In genomic region chr14:8365833-8366232, GRCm38 (mm10) we compare ENCODE assay signal across 29 mouse cellular contexts. TPM values are rescaled to one million over a fixed set of nuclear protein-coding genes. Genes with fewer than 3 reads are reported as not detected.
"Had no signal": no experiment of that assay in that cellular context is flagged by ENCODE, and none has a peak within 500 bp of the region (broad histone marks: within the 10 kb centered on the region; RNA-seq: fewer than 3 reads in every experiment).

No protein-coding gene starts in this region.

- H3K27me3 ChIP-seq: hindbrain, embryonic 15.5 days; kidney, embryonic 15.5 days; limb, embryonic 12.5 days; limb, embryonic 15.5 days; liver, embryonic 12.5 days; liver, embryonic 15.5 days; lung, embryonic 15.5 days; megakaryocyte, embryonic 14.5 days; midbrain, embryonic 12.5 days; midbrain, embryonic 15.5 days; neural tube, embryonic 13.5 days had no signal

- H3K4me2 ChIP-seq: hindbrain, embryonic 15.5 days; kidney, embryonic 15.5 days; limb, embryonic 12.5 days; limb, embryonic 15.5 days; liver, embryonic 12.5 days; liver, embryonic 15.5 days; lung, embryonic 15.5 days; midbrain, embryonic 12.5 days; midbrain, embryonic 15.5 days; neural tube, embryonic 13.5 days had no signal

- ATAC-seq: liver, embryonic 12.5 days; midbrain, embryonic 15.5 days had no signal

- H3K27ac ChIP-seq: hindbrain, embryonic 15.5 days; kidney, embryonic 15.5 days; limb, embryonic 12.5 days; limb, embryonic 15.5 days; liver, embryonic 12.5 days; liver, embryonic 15.5 days; lung, embryonic 15.5 days; midbrain, embryonic 12.5 days; midbrain, embryonic 15.5 days; neural tube, embryonic 13.5 days had no signal

- H3K9ac ChIP-seq: hindbrain, embryonic 15.5 days; kidney, embryonic 15.5 days; limb, embryonic 12.5 days; limb, embryonic 15.5 days; liver, embryonic 12.5 days; liver, embryonic 15.5 days; lung, embryonic 15.5 days; midbrain, embryonic 12.5 days; midbrain, embryonic 15.5 days; neural tube, embryonic 13.5 days had no signal

- H3K4me3 ChIP-seq: hindbrain, embryonic 15.5 days; kidney, embryonic 15.5 days; limb, embryonic 12.5 days; limb, embryonic 15.5 days; liver, embryonic 12.5 days; liver, embryonic 15.5 days; lung, embryonic 15.5 days; megakaryocyte, embryonic 14.5 days; midbrain, embryonic 12.5 days; midbrain, embryonic 15.5 days; myocyte; neural tube, embryonic 13.5 days had no signal

- H3K4me1 ChIP-seq: limb, embryonic 15.5 days; liver, embryonic 12.5 days; liver, embryonic 15.5 days; megakaryocyte, embryonic 14.5 days had no signal

- DNase-seq: kidney, adult 11 months; kidney, adult 8-10 months; kidney, postnatal 10 days; kidney, postnatal 4 days; left cerebral cortex, postnatal 4 days; lung, adult 18-20 months; lung, postnatal 10 days; lung, postnatal 36 days; retina, postnatal 1 day; right cerebral cortex, postnatal 25 days; thymus, adult 2 months; thymus, postnatal 25 days had no signal

- H3K36me3 ChIP-seq: hindbrain, embryonic 15.5 days; kidney, embryonic 15.5 days; limb, embryonic 12.5 days; limb, embryonic 15.5 days; liver, embryonic 12.5 days; liver, embryonic 15.5 days; lung, embryonic 15.5 days; midbrain, embryonic 12.5 days; midbrain, embryonic 15.5 days; neural tube, embryonic 13.5 days had no signal

- H3K9me3 ChIP-seq: hindbrain, embryonic 15.5 days; kidney, embryonic 15.5 days; limb, embryonic 12.5 days; limb, embryonic 15.5 days; liver, embryonic 12.5 days; liver, embryonic 15.5 days; lung, embryonic 15.5 days; megakaryocyte, embryonic 14.5 days; midbrain, embryonic 12.5 days; midbrain, embryonic 15.5 days; neural tube, embryonic 13.5 days had no signal

RNA-seq across cellular contexts. Expression of gene Oit1, which starts 12.7 kb away (rescaled TPM):
- total RNA-seq: layer of hippocampus, adult 18-20 months; layer of hippocampus, postnatal 14 days; left cerebral cortex, adult 8-10 months; left cerebral cortex, postnatal 14 days; left cerebral cortex, postnatal 4 days; neutrophil, adult 5-6 weeks had no signal
- polyA plus RNA-seq: hindbrain, embryonic 15.5 days; limb, embryonic 12.5 days; liver, embryonic 12.5 days; liver, embryonic 15.5 days; midbrain, embryonic 12.5 days; midbrain, embryonic 15.5 days; myocyte; neural tube, embryonic 13.5 days had no signal

RNA-seq across cellular contexts. Expression of gene Fam107a, which starts 48.0 kb away (rescaled TPM):
- total RNA-seq: neutrophil, adult 5-6 weeks had no signal
- polyA plus RNA-seq: liver, embryonic 12.5 days had no signal
